Mouse (Mus musculus) forebrain, embryonic 11.5 days (tissue): ENCODE results near the gene Endov. TPM values are rescaled to one million over a fixed set of nuclear protein-coding genes. Genes with fewer than 3 reads are reported as not detected.

Experiments used
- ATAC-seq: fragments of 200-750 bp; cut with Nextera tagmentation; replicated peaks from 2 replicates; pipeline ENCODE4 v1.8.0; 2017; ENCODE audit warnings: moderate TSS enrichment; ENCODE audit not compliant: low FRiP score
- DNase-seq: peaks from one replicate; pipeline ENCODE4 v3.0.0-alpha.2; 2017; ENCODE audit warnings: low spot score
- H3K27ac ChIP-seq: fragments of 300-500 bp; sonication (generic); 2 replicates; pipeline ENCODE4 v1.5.1; 2014; ENCODE audit warnings: low read depth, low read length
- H3K27me3 ChIP-seq: fragments of 300-500 bp; sonication (generic); 2 replicates; pipeline ENCODE4 v1.6.1; 2014; ENCODE audit warnings: mild to moderate bottlenecking, low read length, mixed read lengths; ENCODE audit not compliant: control insufficient read depth, insufficient read depth
- H3K36me3 ChIP-seq: fragments of 300-500 bp; sonication (generic); 2 replicates; pipeline ENCODE4 v1.6.1; 2014; ENCODE audit warnings: mild to moderate bottlenecking, low read length, moderate library complexity, mixed read lengths; ENCODE audit not compliant: control insufficient read depth, insufficient read depth
- H3K4me1 ChIP-seq: fragments of 300-500 bp; sonication (generic); replicated peaks from 2 replicates; pipeline ENCODE4 v1.6.1; 2014; ENCODE audit warnings: low read length, mixed read lengths; ENCODE audit not compliant: control insufficient read depth, insufficient read depth
- H3K4me2 ChIP-seq: fragments of 300-500 bp; sonication (generic); 2 replicates; pipeline ENCODE4 v1.6.1; 2014; ENCODE audit warnings: low read depth, mild to moderate bottlenecking, low read length, moderate library complexity, mixed read lengths; ENCODE audit not compliant: severe bottlenecking
- H3K4me3 ChIP-seq: fragments of 300-500 bp; sonication (generic); 2 replicates; pipeline ENCODE4 v1.5.1; 2014; ENCODE audit warnings: low read depth, low read length
- H3K9ac ChIP-seq: fragments of 300-500 bp; sonication (generic); 2 replicates; pipeline ENCODE4 v1.6.1; 2014; ENCODE audit warnings: low read length
- H3K9me3 ChIP-seq: fragments of 300-500 bp; sonication (generic); 2 replicates; pipeline ENCODE4 v1.6.1; 2016; ENCODE audit warnings: low read length, mixed read lengths; ENCODE audit not compliant: control insufficient read depth
- WGBS: fragments of 180-500 bp; shearing (Covaris S2); extraction: QIAGEN DNeasy Blood & Tissue Kit; methylation state at CpG from one replicate; pipeline ENCODE4 v1.1.7; 2014; 5-methylcytosine and 5-hydroxymethylcytosine counted together
- polyA plus RNA-seq: library from polyadenylated mRNA; unstranded; fragments of >200 nt; fragmentation: Nextera tagmentation; extraction: Ambion mirVana; gene quantifications from 2 replicates; pipeline ENCODE4 v1.2.1, GENCODE M21; 2014

Gene Endov
- polyA plus RNA-seq, 1 experiment from 2014 or later = 18.4 TPM

DNA sequence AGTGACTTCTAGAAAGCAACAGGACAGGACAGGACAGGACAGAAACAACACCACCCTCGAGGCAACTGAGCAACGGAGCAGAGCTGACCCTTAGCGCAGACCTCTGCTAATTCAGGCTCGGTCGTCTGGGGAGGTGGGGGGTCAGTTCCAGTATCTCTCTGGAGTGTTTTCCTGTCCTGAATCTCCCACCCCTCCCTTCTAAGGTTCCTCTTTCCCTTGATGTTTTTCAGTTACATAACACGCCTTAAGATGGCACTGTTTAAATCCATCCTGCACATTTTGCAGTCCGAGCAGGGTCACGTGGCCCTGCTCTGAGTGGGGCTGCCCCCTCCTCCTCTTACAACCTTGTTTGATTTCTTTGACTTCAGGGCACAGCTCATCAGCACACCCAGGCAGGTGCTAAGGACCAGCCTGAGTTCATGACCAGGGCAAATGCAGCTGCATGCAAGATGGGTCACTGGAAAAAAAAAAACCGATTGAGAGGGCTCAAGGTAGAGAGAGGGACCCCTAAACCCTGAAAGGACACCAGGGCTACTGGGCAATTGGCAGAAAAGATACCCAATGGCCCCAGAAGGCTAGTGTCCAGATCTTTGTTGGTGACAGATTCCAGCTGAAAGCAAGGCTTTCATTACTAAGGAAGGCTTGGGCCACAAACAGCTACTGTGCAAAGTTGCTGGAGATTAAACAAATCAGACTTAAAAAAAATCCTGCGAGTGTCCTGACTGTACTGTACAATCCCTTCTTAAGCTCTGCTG is 54.8 kb downstream of the Endov start:
- Histone ChIP-seq H3K4me3 (peak overlapping the region; percentile 56), H3K36me3 (no peaks in the 10 kb centered on the region), H3K4me1 (peaks cover 25% of the 10 kb centered on the region), H3K9me3 (no peaks in the 10 kb centered on the region), H3K9ac (no peak overlapping the region), H3K27ac (no peak overlapping the region), H3K27me3 (peaks cover 60% of the 10 kb centered on the region), H3K4me2 (peak overlapping the region; percentile 100)
- ATAC-seq = no peak
- DNase-seq = no peak
- WGBS = 10% methylated on average over 10 of the region's 10 CpGs

DNA sequence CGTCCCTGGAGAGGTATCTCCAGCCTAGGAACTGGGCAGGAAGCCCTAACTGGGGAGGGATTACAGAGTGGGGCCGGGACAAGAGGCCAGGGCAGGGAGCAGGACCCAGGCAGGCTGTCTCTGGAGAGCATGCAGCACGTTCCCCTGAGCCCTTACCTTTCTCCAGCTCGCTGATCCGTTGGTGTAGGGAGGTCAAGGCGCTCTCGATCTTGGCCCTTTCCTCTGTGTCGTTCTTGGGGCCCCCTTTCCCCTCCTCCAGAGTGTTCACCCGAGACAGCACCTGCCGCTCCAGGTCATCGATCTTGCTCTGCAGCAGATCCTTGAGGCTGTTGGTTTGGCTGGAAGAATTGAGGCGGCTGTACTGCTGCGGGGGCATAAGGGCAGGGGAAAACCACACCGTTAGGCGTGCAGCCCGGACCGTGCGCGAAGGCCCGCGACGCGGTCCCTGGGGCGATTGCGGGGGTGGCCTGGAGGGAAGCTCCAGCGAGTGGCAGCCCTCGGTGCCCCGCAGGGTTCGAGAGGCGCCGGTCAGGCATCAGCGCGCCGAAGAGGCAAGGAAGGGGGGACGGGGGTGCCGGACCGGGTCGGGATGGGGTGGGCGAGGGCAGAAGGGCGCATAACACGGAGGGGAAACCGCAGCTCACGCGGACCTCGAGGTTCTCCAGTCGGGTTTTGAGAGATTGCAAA is 55.5 kb downstream of the Endov start:
- Histone ChIP-seq H3K27me3 (peaks cover 63% of the 10 kb centered on the region), H3K27ac (no peak overlapping the region), H3K4me1 (peaks cover 30% of the 10 kb centered on the region), H3K4me3 (peak overlapping the region; percentile 56), H3K9me3 (no peaks in the 10 kb centered on the region), H3K4me2 (peak overlapping the region; percentile 100), H3K36me3 (no peaks in the 10 kb centered on the region), H3K9ac (peak overlapping the region; percentile 69)
- under 1% methylated on average over 41 of the region's 46 CpGs for WGBS
- DNase-seq (no peak), ATAC-seq (no peak)

DNA sequence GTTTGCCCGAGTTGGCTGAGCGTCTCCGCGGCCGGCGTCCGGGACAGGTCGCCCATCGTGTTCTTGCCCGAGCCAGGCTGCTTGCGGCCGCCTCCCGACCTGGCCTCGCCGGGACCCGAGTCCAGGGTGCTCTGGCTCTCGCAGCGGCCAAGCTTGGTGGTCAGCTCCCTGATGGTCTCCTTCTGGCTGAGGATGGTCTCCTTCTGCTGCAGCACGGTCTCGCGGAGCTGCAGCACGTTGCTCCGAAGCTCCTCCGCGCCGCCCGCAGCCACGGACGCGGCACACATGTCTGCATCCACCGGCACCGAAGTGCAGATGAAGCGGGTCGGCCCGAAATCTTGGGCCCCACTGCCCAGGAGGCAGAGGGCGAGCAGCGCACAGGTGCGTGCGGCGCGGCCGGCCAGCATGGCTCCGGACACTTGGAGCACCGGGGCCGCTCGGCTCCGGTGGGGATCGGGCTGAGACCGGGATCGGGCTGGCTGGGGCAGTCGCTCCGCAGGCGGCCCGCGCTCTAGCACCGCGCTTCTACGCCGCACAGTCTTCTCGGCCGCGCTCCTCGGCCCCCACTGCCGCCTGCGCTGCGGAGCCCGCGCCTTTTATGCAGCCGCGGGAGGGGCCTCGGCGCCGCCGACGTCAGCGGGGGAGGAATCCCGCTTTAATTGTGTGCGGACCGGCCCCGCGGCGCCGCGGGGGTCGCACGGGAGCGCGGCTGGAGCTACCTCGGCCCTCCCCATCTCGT is 56.2 kb downstream of the Endov start, which contains the start of gene Nptx1:
TSS of gene Nptx1 (minus strand) at position 571 of the 739 bp plus-strand sequence.
- H3K27ac ChIP-seq = no peak within 1 kb of the TSS
- no peaks in the 10 kb centered on the region for H3K36me3 ChIP-seq
- no peaks in the 10 kb centered on the region for H3K9me3 ChIP-seq
- under 1% methylated on average over 90 of the region's 90 CpGs for WGBS
- ATAC-seq = peak; percentile 31; the same call in 1 of the 2 replicates
- peak within 1 kb of the TSS; percentile 56 for H3K4me3 ChIP-seq
- H3K4me1 ChIP-seq = peaks cover 30% of the 10 kb centered on the region
- peak within 1 kb of the TSS; percentile 100 for H3K4me2 ChIP-seq
- peak; percentile 78 for DNase-seq
- H3K27me3 ChIP-seq = peaks cover 63% of the 10 kb centered on the region
- peak within 1 kb of the TSS; percentile 69 for H3K9ac ChIP-seq

DNA sequence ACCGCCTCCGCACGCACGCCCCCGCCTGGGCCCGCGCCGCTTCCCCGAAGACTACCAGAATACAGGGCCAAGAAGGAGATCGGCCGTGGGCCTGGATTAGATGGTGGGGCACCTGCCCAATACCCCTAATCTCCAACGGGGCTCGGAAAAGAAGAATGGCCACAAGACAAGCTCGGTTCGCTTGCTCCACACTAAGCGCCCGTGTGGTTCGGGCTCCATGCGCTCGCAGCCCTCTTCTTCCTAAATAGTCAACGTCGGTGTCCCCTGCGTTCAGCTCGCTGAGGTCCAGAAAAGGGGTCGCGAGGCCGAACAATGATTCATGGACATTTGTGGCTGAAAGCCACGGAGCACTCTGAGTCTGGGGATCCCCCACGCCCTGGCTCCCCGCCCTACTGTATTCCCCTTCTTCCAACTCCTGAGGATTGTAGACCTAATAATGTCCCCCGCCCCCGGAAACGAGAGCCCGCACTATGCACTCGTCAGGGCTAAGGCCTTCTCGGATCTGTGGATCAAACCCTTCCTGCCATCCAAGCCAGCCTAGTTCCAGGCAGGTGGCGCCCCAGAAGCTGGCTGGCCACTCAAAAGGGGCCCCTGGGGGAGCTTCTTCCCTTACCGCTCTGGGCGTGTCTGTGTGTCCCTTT is 56.9 kb downstream of the Endov start:
- H3K9ac ChIP-seq = peak overlapping the region; percentile 69
- H3K4me1 ChIP-seq = peaks cover 30% of the 10 kb centered on the region
- H3K27ac ChIP-seq = no peak overlapping the region
- peaks cover 63% of the 10 kb centered on the region for H3K27me3 ChIP-seq
- DNase-seq (peak; percentile 69), ATAC-seq (no peak)
- no peaks in the 10 kb centered on the region for H3K9me3 ChIP-seq
- under 1% methylated on average over 39 of the region's 39 CpGs for WGBS
- H3K4me2 ChIP-seq = peak overlapping the region; percentile 100
- H3K36me3 ChIP-seq = no peaks in the 10 kb centered on the region
- peak overlapping the region; percentile 56 for H3K4me3 ChIP-seq

DNA sequence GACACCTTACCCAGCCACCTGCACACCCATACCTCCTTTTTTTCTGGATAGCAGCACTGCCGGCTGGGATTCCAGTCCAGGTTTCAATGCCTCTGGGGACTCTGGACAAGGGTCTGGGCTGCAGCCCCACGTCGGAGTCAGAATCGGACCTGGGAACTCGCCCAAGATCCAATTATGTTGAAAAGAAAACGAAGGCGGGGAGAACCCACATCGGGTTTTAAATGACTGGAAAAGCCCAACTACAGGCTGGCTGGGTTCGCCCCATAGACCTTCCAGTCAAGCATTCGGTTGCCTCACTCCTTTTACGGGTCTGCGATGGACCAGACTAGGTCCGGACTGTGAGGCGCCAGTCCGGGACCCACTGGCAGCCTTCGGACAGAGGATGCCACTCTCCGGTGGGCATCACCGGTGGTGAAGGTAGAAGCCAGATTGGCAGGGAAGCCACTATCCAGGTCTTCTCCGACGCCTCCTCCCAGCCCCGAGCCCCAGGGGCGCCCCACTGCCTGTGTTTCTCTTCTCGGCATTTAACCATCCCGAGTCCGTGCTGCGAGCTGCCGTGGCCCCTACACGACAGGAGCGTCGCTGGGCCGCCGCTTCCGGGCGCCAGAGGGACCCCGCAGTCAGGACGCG is 57.7 kb downstream of the Endov start:
- Histone ChIP-seq H3K9ac (peak overlapping the region; percentile 30), H3K4me3 (peak overlapping the region; percentile 56), H3K36me3 (no peaks in the 10 kb centered on the region), H3K27ac (no peak overlapping the region), H3K4me2 (peak overlapping the region; percentile 100), H3K27me3 (peaks cover 63% of the 10 kb centered on the region), H3K9me3 (no peaks in the 10 kb centered on the region), H3K4me1 (peaks cover 30% of the 10 kb centered on the region)
- DNase-seq = no peak
- WGBS = under 1% methylated on average over 37 of the region's 37 CpGs
- ATAC-seq = no peak

DNA sequence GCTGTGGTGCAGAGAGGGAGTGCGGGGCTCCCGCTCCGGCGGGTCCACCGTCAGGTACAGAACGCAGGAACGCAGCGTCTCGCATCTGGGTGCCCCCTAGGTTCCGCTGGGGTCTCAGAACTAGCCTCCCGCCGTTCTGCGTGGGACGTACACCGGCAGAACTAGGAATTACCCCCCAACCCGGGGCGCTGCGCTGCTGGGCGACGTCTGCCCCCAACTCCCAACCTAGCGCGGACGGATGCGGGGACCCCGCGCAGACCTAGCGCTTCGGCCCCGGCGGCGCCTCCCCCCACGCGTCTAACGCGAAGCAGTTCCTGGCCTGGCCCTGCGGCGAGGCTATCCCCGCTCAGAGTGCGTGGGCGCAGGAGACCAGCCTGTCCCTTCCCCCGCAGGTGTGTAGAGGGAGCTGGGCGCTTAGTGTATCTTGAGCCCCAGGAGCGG is 58.2 kb downstream of the Endov start:
- H3K4me3 ChIP-seq = peak overlapping the region; percentile 56
- H3K9ac ChIP-seq = peak overlapping the region; percentile 30
- no peak overlapping the region for H3K27ac ChIP-seq
- peak; percentile 64 for DNase-seq
- H3K4me2 ChIP-seq = peak overlapping the region; percentile 100
- H3K4me1 ChIP-seq = peaks cover 30% of the 10 kb centered on the region
- ATAC-seq = no peak
- peaks cover 63% of the 10 kb centered on the region for H3K27me3 ChIP-seq
- no peaks in the 10 kb centered on the region for H3K36me3 ChIP-seq
- under 1% methylated on average over 43 of the region's 43 CpGs for WGBS
- H3K9me3 ChIP-seq = no peaks in the 10 kb centered on the region

DNA sequence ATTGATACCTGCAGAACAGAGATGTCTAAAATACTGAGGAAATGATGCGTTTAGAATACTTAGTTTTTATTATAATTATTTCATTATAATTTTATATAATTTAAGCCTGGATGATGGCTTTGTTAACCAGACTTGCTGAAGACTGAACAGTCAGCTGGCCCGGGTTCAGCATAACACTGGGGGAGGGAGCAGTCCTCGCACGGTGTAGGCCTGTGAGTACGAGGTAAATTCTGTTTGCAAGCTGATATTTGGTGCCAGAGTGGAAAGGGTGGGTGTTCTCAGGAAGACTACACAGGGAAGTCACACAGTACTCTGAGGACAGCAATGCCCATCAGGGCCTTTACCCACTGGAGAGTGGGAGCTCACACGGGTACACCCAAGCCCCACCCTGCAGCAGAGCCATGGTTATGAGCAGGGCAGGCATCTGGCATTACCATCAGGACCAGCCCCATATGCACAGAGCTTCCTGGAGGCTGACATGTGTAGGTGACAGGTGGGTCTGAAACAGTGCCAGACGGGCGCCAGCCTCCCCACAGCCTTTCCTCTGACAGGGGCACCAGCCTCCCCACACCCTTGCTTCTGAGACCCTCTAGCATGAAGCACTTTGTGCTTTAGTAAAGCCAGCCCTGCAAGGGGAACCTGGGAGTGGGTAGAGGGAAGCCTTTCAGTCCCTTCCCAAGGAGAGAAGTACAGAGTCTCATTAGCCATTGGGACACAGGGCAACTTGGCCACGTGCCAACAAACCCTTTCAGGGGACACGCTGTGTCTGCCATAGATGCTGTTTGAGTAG is 59.6 kb downstream of the Endov start:
- Histone ChIP-seq H3K4me3 (no peak overlapping the region), H3K36me3 (no peaks in the 10 kb centered on the region), H3K27ac (no peak overlapping the region), H3K9ac (no peak overlapping the region), H3K4me1 (peaks cover 29% of the 10 kb centered on the region), H3K27me3 (peaks cover 53% of the 10 kb centered on the region), H3K4me2 (no peak overlapping the region), H3K9me3 (no peaks in the 10 kb centered on the region)
- ATAC-seq (peak; percentile 25; the same call in 1 of the 2 replicates), DNase-seq (peak; percentile 86)
- 52% methylated on average over 10 of the region's 10 CpGs for WGBS
